Mouse (Mus musculus) spleen, adult 10 weeks (tissue): ENCODE results near the gene Pex14. TPM values are rescaled to one million over a fixed set of nuclear protein-coding genes. Genes with fewer than 3 reads are reported as not detected.

Experiments used
- polyA plus RNA-seq: library from polyadenylated mRNA; stranded (reverse); fragments of 350-450 nt; fragmentation: Illumina TruSeq; extraction: RNeasy Lipid Tissue Mini Kit (QIAGEN cat#74804); gene quantifications from one replicate; pipeline ENCODE4 v1.2.3, GENCODE M21; 2015; ENCODE audit warnings: low replicate concordance; ENCODE audit not compliant: insufficient read depth

The Pex14 gene
- 4.6 TPM for polyA plus RNA-seq

DNA sequence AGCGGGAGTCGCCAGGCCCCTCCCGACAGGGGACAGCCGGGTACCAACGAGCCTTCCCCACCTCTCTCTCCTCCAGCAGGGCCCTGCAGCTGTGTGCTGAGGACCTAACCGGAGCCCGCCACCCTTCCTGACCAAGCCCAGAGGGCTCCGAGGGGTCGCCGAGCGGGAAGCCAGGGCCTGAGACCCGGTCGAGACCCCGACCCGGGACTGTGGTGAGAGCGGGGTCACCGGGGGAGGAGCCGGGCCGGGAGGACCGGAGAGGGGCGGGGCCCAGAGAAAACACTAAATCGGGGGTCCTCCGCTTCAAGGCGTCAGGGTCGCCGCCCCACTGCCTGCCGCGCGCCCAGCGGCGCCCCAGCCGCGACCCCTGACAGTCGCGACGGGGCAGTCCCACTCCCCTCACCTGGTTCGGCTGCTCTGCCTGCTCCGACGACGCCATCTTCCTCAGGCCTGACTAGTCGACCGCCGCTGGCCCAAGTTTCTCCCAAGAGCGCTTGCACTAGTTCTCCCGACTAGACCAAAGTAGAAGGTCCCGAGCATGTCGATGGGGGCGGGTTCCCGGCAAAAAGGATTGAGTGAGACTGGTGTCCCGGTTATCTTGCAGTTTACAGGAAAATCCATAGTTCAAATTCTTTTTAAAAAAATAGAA is at the start of gene Pex14:
Pex14 (minus strand) TSS at position 508 of the 649 bp plus-strand sequence.

DNA sequence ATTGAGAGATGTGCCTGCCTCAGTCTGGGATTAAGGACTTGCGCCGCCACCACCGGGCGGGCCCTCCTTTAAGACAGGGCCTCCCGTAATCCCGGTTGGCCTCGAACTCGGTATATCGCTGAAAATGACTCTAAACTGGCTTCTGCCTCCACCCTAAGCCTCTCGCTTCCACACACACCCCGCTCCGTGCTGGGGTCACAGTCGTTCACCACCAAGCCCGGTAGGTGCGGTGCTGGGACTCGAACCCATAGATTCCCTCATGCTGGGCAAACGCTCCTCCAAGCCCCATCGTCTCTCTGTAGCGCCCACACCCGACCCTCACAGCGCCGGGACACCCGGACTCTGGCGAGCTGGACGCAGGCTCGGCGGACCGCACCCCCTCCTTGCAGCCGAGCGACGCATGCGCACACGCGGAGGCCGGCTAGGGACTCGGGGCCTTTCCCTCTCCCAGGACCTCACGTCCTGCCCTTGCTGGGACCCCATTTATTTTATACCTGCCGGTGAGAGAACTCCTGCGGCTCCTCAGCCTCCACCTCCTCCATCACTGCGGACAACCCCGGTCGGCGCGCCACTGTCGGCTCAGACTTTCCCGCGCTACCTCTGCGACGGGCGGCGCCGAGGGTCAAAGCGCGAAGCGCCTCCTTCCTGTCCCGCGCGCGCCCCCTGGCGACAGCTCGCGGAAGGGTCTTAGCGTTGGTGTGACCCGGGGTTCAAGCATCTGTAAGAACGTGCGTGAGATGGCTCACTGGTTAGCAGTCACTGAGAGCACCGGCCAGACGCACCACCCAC is 37.5 kb upstream of the Pex14 start, which contains the start of gene Cenps:
Cenps (minus strand) TSS at position 648 of the 789 bp plus-strand sequence.

DNA sequence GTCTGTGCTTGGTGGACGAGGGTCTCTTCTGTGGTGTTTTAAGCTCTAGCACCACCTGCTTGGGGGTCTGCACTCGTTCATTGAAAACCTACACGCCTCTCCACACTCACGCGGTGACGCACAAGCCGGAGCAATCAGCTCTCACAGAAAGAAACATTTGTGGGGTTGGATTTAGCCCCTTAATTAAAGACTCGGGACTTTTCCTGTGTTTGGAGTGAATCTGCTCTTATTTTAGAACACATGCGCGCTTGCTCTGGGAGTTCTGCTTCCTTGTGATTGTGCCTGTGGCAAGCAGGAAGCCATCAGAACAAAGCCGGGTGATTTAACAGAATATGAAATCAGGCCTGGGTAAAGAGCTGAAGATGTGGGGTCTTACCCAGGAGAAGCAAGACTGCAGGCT is 27.0 kb upstream of the Pex14 start, which contains the start of gene Cort:
Cort (minus strand) TSS at position 101 of the 400 bp plus-strand sequence.

DNA sequence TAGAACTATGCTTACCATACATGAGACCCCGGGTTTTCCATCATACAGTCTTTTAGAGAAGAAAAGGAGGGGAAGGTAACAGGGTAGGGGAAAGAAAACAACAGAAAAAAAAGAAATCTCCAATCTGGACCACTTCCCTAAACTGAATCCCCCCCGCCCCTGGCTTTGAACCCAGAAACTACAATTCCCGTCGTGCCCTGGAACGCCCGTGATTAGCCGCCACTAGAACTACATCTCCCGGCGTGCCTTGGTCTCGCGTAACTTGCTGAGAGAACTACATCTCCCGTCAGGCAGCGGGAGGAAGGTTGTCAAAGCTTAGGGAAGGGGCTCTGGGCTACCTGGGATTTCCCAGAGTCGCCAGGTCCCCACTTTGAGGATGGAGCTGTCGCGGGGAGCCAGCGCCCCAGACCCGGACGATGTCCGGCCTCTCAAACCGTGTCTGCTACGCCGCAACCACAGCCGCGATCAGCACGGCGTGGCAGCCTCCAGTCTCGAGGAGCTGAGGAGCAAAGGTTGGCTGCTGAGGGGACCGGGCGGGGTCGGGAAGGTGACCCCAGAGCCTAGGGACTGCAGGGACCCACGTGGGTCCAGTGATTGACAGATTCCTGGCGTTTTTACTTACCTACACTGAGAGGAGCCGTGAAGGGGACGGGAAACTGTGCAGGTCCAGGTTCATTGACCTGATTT is 4.3 kb upstream of the Pex14 start, which contains the start of gene Dffa:
Dffa (plus strand) TSS at position 272 of the 687 bp plus-strand sequence.

Other genes starting within 250 kb of the Pex14 start
- 25.7 TPM for gene Dffa, start 4.3 kb upstream of the Pex14 start, polyA plus RNA-seq
- gene Cort, start 26.9 kb upstream of the Pex14 start, polyA plus RNA-seq: not detected
- gene Cenps, start 37.8 kb upstream of the Pex14 start, polyA plus RNA-seq: 8.0 TPM
- gene Pgd, start 66.9 kb upstream of the Pex14 start, polyA plus RNA-seq: 49.0 TPM
- gene Kif1b, start 207.8 kb upstream of the Pex14 start, polyA plus RNA-seq: 27.7 TPM